Mouse (Mus musculus): ENCODE measurements around the gene Wscd2.

The Wscd2 gene

GRCm38 (mm10) chr5:113490033-113490432, at the start of gene Wscd2:
TSS of gene Wscd2 (plus strand) at chr5:113490333.
- in situ Hi-C loops (cut with MseI, MboI), result no loop called here

DNA sequence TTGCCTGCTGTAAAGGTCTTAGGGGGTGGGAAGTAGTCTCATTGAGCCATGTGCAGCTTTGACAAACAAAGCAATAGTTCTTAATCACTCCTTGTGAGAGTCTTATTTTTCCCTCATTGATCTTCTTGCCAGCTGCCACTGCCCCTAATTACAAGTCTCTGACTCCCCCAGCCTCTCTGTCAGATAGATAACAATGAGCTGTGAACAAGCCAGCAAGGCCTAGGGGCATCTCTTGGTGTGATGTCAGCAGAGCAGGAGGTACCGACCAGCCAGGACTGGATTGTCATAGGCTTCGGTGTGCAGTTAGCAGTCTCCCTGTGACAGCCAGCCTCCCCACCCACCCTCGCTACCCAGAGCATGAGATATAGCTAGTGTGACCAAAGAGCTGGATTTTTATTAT, 48.0 kb upstream of the Wscd2 start:
- in situ Hi-C loops (cut with MseI, MboI), result no loop called here

DNA sequence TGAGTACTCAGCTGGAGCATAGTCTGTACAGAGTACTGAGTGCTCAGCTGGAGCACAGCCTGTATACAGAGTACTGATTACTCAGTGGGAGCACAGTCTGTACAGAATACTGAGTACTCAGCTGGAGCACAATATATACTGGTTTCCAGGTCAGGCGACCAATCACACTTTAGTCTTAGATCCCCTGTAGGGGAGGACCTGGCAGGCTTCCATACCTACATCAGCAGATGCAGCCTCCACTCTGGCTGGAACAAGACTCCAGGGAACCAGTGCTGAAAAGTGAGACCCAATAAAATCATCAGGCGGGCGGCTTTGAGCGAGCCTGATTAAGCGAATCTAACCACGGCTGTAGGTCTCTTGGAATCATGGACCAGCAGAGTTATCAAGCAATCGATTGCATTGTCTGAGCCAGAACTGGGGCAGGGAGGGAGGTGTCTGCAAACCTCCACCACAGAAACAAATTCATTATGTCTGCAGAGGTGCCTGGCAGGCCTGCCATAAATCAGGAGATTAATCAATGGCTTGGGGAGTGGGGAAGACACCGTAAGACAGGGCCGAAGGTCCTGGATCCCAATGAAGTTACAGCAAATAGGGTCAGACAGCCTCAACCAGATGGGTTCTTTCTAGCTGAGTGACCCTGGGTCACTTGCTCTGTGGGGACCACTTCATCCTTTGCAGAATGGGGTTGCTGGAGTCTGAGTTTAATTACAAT, 42.0 kb upstream of the Wscd2 start:
- in situ Hi-C loops (cut with MseI, MboI), result no loop called here

GRCm38 (mm10) chr5:113449336-113449735, 40.8 kb upstream of the Wscd2 start:
- in situ Hi-C loops (cut with MseI, MboI), result no loop called here

- in situ Hi-C loops (cut with MseI, MboI), result no loop called here
Measured at GRCm38 (mm10) chr5:113452691-113453090, 37.4 kb upstream of the Wscd2 start.

DNA sequence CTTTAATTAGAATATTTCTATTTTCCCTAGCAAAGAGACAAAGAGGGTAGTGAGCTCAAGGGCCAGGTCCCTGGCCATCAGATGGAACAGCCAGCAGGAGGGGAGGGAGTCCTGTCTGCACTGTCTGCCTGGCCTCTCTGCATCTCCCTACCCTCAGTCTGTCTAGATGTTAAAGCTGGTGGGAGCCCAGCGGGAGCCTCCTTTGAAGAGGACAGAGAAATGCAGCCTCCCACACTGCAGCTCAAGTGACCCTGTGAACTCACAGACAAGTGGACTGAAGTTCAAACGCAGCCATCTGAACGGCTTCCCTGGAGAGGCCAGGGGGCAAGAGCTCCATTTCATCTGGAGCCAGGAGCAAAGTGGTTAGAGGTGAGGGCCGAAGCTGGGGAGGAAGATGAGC, 36.8 kb upstream of the Wscd2 start:
- in situ Hi-C loops (cut with MseI, MboI), result no loop called here

- in situ Hi-C loops (cut with MseI, MboI), result no loop called here
Measured at GRCm38 (mm10) chr5:113456020-113456419, 34.1 kb upstream of the Wscd2 start.

- in situ Hi-C loops (cut with MseI, MboI), result no loop called here
Measured at GRCm38 (mm10) chr5:113456756-113457155, 33.4 kb upstream of the Wscd2 start.

GRCm38 (mm10) chr5:113457260-113457659, 32.9 kb upstream of the Wscd2 start:
- in situ Hi-C loops (cut with MseI, MboI), result no loop called here

DNA sequence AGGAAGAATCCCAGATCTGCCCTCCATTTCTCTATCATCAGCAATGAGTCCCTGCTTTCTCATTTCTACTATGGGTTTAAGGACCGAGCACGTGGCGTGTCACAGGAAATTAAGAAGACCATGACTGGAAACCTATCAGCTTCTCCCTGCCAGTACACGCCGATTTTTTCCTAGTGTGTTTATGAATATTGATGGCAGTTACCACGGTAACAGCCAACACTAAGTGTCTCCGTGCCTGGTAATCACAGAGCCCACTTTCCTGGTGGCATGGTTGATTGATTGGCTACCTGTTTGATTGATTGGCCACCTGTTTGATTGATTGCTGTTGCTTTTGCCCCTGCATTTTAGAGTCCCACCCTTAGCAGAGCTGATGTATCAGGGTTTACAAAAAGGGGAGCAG, 30.2 kb upstream of the Wscd2 start:
- in situ Hi-C loops (cut with MseI, MboI), result no loop called here

- in situ Hi-C loops (cut with MseI, MboI), result no loop called here
Measured at GRCm38 (mm10) chr5:113461582-113461981, 28.6 kb upstream of the Wscd2 start.

GRCm38 (mm10) chr5:113461998-113462625, 28.0 kb upstream of the Wscd2 start:
- in situ Hi-C loops (cut with MseI, MboI), result no loop called here

DNA sequence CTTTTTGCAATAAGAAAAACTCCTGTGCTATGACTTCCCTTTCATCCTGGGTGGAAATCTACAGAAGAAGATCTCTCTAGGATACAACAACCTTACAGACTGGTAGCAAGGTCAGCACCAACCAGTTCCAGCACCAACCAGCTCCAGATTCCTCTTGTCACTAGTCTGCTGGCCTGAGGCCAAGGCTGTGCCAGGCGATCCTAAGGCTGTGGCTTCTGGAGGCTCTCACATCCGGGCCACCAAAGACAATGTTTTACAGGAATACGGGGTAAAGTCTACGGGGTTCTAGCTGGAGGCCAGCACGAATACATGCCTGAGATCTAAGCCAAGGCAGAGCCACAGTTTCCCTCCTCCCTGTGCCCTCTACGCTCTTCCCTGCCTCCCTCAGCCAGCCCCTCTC, 25.4 kb upstream of the Wscd2 start:
- in situ Hi-C loops (cut with MseI, MboI), result no loop called here

GRCm38 (mm10) chr5:113466536-113466935, 23.6 kb upstream of the Wscd2 start:
- in situ Hi-C loops (cut with MseI, MboI), result no loop called here

DNA sequence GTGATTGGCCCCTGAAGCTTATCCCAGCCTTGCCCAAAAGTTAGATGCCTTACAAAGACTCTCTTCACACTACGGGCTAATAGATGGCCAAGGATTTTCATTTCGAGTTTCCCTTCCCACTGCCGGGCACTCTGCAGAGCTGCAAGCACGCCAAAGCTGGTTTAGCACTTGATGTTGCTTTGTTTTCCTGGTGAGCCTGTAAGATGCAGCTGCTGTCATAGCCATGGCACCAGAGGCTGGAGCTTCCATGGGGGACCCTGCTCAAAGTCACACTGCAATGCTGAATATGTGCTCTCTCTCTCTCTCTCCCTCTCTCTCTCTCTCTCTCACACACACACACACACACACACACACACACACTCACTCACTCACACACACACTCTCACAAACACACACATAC, 23.1 kb upstream of the Wscd2 start:
- in situ Hi-C loops (cut with MseI, MboI), result no loop called here

- in situ Hi-C loops (cut with MseI, MboI), result no loop called here
Measured at GRCm38 (mm10) chr5:113467765-113468164, 22.4 kb upstream of the Wscd2 start.

DNA sequence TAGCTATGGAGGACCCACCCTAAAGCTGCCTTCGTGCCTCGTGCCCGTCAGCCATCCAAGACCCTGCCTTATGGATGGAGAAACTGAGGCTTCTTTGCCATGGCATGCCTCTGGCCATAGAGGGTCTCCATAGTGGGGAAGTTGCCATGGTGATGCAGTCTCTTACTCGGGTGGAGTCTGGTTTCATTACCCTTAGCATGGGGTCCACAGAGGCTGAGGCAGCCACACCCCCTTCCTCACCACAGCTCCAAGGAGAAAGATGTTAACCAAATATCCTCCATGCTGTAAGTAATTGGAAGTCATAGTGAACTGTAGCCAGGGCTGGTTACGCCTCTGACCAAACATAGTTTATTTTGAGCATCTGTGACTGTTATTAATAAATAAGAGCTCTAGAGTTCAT, 21.5 kb upstream of the Wscd2 start:
- in situ Hi-C loops (cut with MseI, MboI), result no loop called here

DNA sequence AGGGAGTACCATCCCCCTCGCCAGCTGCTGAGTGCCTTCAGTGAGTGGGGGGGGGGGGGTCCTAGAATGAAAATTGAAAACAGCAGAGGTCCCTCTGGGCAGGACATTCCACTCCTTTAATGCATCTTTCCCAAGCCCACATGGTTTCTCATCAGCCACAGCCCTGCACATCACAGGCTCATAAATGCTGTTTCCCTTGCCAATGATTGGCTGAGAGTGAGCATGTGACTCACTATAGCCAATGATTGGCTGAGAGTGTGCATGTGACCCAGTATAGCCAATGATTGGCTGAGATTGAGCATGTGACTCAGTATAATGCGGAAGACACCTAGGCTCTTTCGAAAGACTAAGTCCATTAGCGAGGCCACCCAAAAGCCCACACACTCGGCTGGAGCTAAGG, 20.9 kb upstream of the Wscd2 start:
- in situ Hi-C loops (cut with MseI, MboI), result no loop called here

DNA sequence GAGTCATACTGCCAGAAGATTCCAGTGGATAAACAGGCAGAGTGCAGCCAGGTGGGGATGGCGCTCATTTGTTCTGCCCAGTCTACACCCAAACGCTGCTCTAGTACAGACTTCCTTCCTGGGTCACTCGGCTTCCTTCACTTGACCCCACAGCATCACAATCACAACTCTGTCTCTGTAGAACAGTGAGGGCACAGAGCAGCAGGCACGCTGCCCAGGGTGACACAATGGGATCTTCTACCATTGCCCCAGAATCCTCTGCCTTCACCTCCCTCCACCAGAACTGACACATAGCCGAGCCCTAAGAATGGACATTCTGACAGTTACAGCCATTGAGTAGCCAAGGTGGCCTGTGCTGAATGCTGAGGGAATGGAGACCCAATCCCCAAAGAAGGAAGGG, 20.3 kb upstream of the Wscd2 start:
- in situ Hi-C loops (cut with MseI, MboI), result loop anchor here (5.0 kb wide), 3 partner anchors 93 to 252 kb away; partner anchors contain the start of gene 1700069L16Rik (in 1 of the 2)

DNA sequence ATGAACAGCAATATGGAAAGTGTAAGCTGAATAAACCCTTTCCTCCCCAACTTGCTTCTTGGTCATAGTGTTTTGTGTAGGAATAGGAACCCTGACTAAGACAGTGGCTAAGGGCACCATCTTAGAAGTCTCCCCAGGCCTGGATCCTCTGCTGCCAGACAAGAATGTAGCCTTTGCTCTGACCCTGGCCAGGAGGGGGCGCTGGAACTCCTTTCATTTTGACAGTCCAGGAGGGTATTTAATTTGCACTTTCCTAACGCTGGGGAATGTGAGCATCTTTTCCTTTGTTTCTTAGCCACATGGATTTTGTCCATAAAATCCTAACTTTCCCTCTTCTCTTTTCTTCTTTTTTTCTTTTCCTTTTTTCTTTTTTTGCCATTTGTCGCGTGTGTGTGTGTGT, 18.7 kb upstream of the Wscd2 start:
- in situ Hi-C loops (cut with MseI, MboI), result loop anchor here (5.0 kb wide), 3 partner anchors 94 to 251 kb away; partner anchors contain the start of gene 1700069L16Rik (in 1 of the 2)

DNA sequence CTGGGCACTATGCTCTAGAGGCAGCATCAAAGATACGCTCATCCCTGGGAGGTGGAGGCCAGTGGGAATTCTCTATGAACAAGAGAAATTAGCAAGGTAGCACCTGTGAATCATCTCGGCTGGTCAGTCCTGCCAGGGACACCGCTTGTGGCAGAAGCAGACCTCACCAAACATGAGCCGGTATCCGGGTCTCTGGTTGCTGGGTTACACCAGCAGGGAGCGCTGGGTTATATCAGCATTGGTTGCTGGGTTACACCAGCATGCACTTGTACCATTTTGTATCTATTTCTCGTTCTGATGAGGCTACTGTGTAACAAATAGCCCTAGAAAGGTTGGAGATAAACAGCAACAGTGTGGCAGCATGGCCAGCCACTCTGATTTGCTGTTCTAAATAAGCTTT, 17.8 kb upstream of the Wscd2 start:
- in situ Hi-C loops (cut with MseI, MboI), result loop anchor here (5.0 kb wide), 3 partner anchors 95 to 250 kb away; partner anchors contain the start of gene 1700069L16Rik (in 1 of the 2)

GRCm38 (mm10) chr5:113476816-113477215, 13.3 kb upstream of the Wscd2 start:
- in situ Hi-C loops (cut with MseI, MboI), result no loop called here

DNA sequence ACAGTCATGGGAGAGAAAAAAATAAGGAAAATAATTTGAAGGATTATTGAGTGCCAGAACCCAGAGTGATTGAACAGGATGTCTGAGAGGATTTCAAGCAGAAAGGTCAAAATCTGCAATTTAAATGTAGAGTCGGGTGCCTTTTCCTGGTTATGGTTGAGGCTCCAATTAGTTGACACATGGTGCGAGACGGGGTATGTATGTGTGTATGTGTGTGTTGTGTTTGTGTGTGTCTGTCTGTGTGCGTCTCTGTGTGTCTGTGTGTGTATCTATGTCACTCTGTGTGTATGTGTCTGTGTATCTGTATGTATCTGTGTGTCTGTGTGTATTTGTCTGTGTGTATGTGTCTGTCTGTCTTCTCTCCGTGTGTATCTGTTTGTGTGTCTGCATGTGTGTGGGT, 11.1 kb upstream of the Wscd2 start:
- in situ Hi-C loops (cut with MseI, MboI), result no loop called here
